26 mouse cellular contexts compared by ENCODE assay signal in genomic region chr1:131945674-131946440, GRCm38 (mm10). TPM values are rescaled to one million over a fixed set of nuclear protein-coding genes. Genes with fewer than 3 reads are reported as not detected.
A peak's percentile ranks its signal among the peaks of the same experiment; 100 is the strongest.
DNase-seq lines count a peak whose midpoint lies in the region; ATAC-seq and TF ChIP-seq lines count a peak whose summit lies in the region.
"Had no signal": no experiment of that assay in that cellular context is flagged by ENCODE, and none has a peak within 500 bp of the region (broad histone marks: within the 10 kb centered on the region; RNA-seq: fewer than 3 reads in every experiment).

No protein-coding gene starts in this region.

- peak in 1 of 2 experiments; percentile 56; a peak in 2 of 4 replicates for TF ChIP-seq POLR2A in MEL (IDR thresholded peaks at IDR 0.05; ENCODE audit: control insufficient read depth in 1 of 2, insufficient read depth in 1 of 2, low read depth in 1 of 2, low read length in 2 of 2, poor library complexity in 1 of 2)

- no peak for ATAC-seq in heart, postnatal 0 days (ENCODE audit: insufficient read depth, low read depth)
- ATAC-seq in liver, postnatal 0 days = no peak
- ATAC-seq in stomach, embryonic 15.5 days (ENCODE audit: insufficient read depth, low FRiP score, low read depth) = peak; percentile 37
- no peak for ATAC-seq in hindbrain, embryonic 11.5 days (ENCODE audit: low FRiP score)
- ATAC-seq: forebrain, embryonic 16.5 days; hindbrain, embryonic 16.5 days had no signal

- peak; percentile 30 for DNase-seq in heart, postnatal 0 days (ENCODE audit: low spot score)
- no peak for DNase-seq in heart, postnatal 14 days
- DNase-seq in liver, postnatal 0 days = no peak
- no peak for DNase-seq in liver
- peak; percentile 73 for DNase-seq in MEL (ENCODE audit: low read depth, low spot score)
- no peak for DNase-seq in hindbrain, embryonic 11.5 days (ENCODE audit: low spot score)
- DNase-seq in B cell, adult 2 months = no peak
- DNase-seq: adrenal gland, postnatal 25 days; cerebellum, adult 9-10 months; gastrocnemius, postnatal 10 days; heart, postnatal 4 days; kidney, adult 18-20 months; midbrain, embryonic 14.5 days; right cerebral cortex, postnatal 25 days; thymus, adult 2 months; thymus, postnatal 4 days had no signal

- no peaks in the 10 kb centered on the region for H3K4me1 ChIP-seq in heart, postnatal 0 days (ENCODE audit: control insufficient read depth, insufficient read depth)
- peaks cover 12% of the 10 kb centered on the region for H3K4me1 ChIP-seq in liver, postnatal 0 days (ENCODE audit: insufficient read depth)
- peaks cover 43 to 51% of the 10 kb centered on the region in 2 experiments for H3K4me1 ChIP-seq in MEL (ENCODE audit: control insufficient read depth in 1 of 2, insufficient read depth in 2 of 2, low read length in 2 of 2)
- peaks cover 9% of the 10 kb centered on the region; the same call in 1 of the 2 replicates for H3K4me1 ChIP-seq in stomach, embryonic 15.5 days
- no peaks in the 10 kb centered on the region for H3K4me1 ChIP-seq in hindbrain, embryonic 11.5 days (replicated peaks; ENCODE audit: control insufficient read depth, insufficient read depth, low read length)

- intact Hi-C loops in heart, postnatal 14 days (cut with DNase I) = no loop called here

- no peak for TF ChIP-seq CTCF in heart, postnatal 0 days (IDR thresholded peaks at IDR 0.05; ENCODE audit: low read depth)
- TF ChIP-seq CTCF in liver, postnatal 0 days (IDR thresholded peaks at IDR 0.05; ENCODE audit: low read depth) = no peak
- TF ChIP-seq CTCF in MEL (IDR thresholded peaks at IDR 0.05 in 2 of 3, conservative IDR thresholded peaks at IDR 0.05 in 1 of 3; ENCODE audit: control insufficient read depth in 1 of 3, insufficient read depth in 1 of 3, low read depth in 2 of 3, low read length in 3 of 3, poor library complexity in 1 of 3, severe bottlenecking in 1 of 3) = no peak

- no peaks in the 10 kb centered on the region for H3K9me3 ChIP-seq in heart, postnatal 0 days (replicated peaks; ENCODE audit: control insufficient read depth, low read length)
- no peaks in the 10 kb centered on the region for H3K9me3 ChIP-seq in liver, postnatal 0 days (ENCODE audit: low read length)
- H3K9me3 ChIP-seq in MEL (replicated peaks; ENCODE audit: insufficient read depth, low read length) = no peaks in the 10 kb centered on the region
- H3K9me3 ChIP-seq in stomach, embryonic 15.5 days = no peaks in the 10 kb centered on the region
- no peaks in the 10 kb centered on the region for H3K9me3 ChIP-seq in hindbrain, embryonic 11.5 days (ENCODE audit: control insufficient read depth, low read length)
- H3K9me3 ChIP-seq: forebrain, embryonic 10.5 days; heart, embryonic 12.5 days; neural tube, embryonic 12.5 days had no signal

- H3K9ac ChIP-seq in heart, postnatal 0 days (replicated peaks; ENCODE audit: low read depth, low read length) = no peak overlapping the region
- H3K9ac ChIP-seq in liver, postnatal 0 days (replicated peaks) = no peak overlapping the region
- H3K9ac ChIP-seq in MEL (ENCODE audit: control insufficient read depth, low read depth, low read length, poor library complexity, severe bottlenecking) = peak overlapping the region; percentile 66
- H3K9ac ChIP-seq in stomach, embryonic 15.5 days = no peak overlapping the region
- no peak overlapping the region for H3K9ac ChIP-seq in hindbrain, embryonic 11.5 days (ENCODE audit: low read depth, low read length)
- H3K9ac ChIP-seq: heart, embryonic 12.5 days; liver, embryonic 14.5 days; neural tube, embryonic 12.5 days had no signal

- H3K36me3 ChIP-seq in heart, postnatal 0 days (replicated peaks; ENCODE audit: control insufficient read depth, insufficient read depth, low read length) = no peaks in the 10 kb centered on the region
- no peaks in the 10 kb centered on the region for H3K36me3 ChIP-seq in liver, postnatal 0 days (replicated peaks; ENCODE audit: insufficient read depth, low read length)
- H3K36me3 ChIP-seq in MEL (ENCODE audit: control insufficient read depth in 1 of 2, insufficient read depth in 2 of 2, low read length in 2 of 2) = peaks cover 0 to 51% of the 10 kb centered on the region in 2 experiments; a peak in 2 of 4 replicates
- H3K36me3 ChIP-seq in stomach, embryonic 15.5 days = no peaks in the 10 kb centered on the region
- H3K36me3 ChIP-seq in hindbrain, embryonic 11.5 days (ENCODE audit: control insufficient read depth, insufficient read depth, low read length) = no peaks in the 10 kb centered on the region
- H3K36me3 ChIP-seq: forebrain, embryonic 10.5 days; heart, embryonic 12.5 days; neural tube, embryonic 12.5 days had no signal

- H3K4me3 ChIP-seq in heart, postnatal 0 days (ENCODE audit: low read depth, low read length) = no peak overlapping the region
- no peak overlapping the region for H3K4me3 ChIP-seq in liver, postnatal 0 days (ENCODE audit: low read depth, low read length)
- peak overlapping the region; percentile 13 to 35; a peak in 3 of 4 replicates for H3K4me3 ChIP-seq in MEL (ENCODE audit: control insufficient read depth in 1 of 2, insufficient read depth in 1 of 2, low read depth in 2 of 2, low read length in 2 of 2)
- no peak overlapping the region for H3K4me3 ChIP-seq in stomach, embryonic 15.5 days (replicated peaks)
- H3K4me3 ChIP-seq in hindbrain, embryonic 11.5 days (ENCODE audit: low read depth, low read length) = no peak overlapping the region
- H3K4me3 ChIP-seq: forebrain, embryonic 10.5 days; heart, embryonic 12.5 days; left cerebral cortex, adult 2 months; neural tube, embryonic 12.5 days had no signal

- no peak overlapping the region for H3K4me2 ChIP-seq in heart, postnatal 0 days (ENCODE audit: low read depth, low read length)
- no peak overlapping the region for H3K4me2 ChIP-seq in liver, postnatal 0 days (ENCODE audit: low read depth, low read length)
- no peak overlapping the region for H3K4me2 ChIP-seq in stomach, embryonic 15.5 days
- no peak overlapping the region for H3K4me2 ChIP-seq in hindbrain, embryonic 11.5 days (replicated peaks; ENCODE audit: low read depth, low read length)
- H3K4me2 ChIP-seq: heart, embryonic 12.5 days; neural tube, embryonic 12.5 days had no signal

- H3K27ac ChIP-seq in heart, postnatal 0 days (ENCODE audit: low read depth) = no peak overlapping the region
- peak overlapping the region; percentile 23 for H3K27ac ChIP-seq in liver, postnatal 0 days (ENCODE audit: low read depth)
- peak overlapping the region; percentile 97 for H3K27ac ChIP-seq in MEL (ENCODE audit: control insufficient read depth, low read depth, low read length)
- peak overlapping the region; percentile 49 for H3K27ac ChIP-seq in stomach, embryonic 15.5 days
- H3K27ac ChIP-seq in hindbrain, embryonic 11.5 days (ENCODE audit: low read depth, low read length) = no peak overlapping the region
- H3K27ac ChIP-seq: forebrain, embryonic 10.5 days; kidney, postnatal 0 days; left cerebral cortex, adult 2 months; liver, embryonic 14.5 days; neural tube, embryonic 12.5 days had no signal

- 58% methylated on average over 10 of the region's 10 CpGs for WGBS in heart, postnatal 0 days
- WGBS in liver, postnatal 0 days (ENCODE audit: insufficient replicate concordance) = 30% methylated on average over 10 of the region's 10 CpGs
- 46% methylated on average over 10 of the region's 10 CpGs for WGBS in stomach, embryonic 15.5 days
- WGBS in hindbrain, embryonic 11.5 days = 71% methylated on average over 10 of the region's 10 CpGs

- TF ChIP-seq RAD21 in MEL (IDR thresholded peaks at IDR 0.05; ENCODE audit: low read depth, low read length) = no peak

- H3K79me2 ChIP-seq in MEL (ENCODE audit: control insufficient read depth, insufficient read depth, low read length, poor library complexity) = no peaks in the 10 kb centered on the region

- no peak for TF ChIP-seq EP300 in heart, postnatal 0 days (IDR thresholded peaks at IDR 0.05; ENCODE audit: low read depth)
- no peak for TF ChIP-seq EP300 in liver, postnatal 0 days (IDR thresholded peaks at IDR 0.05; ENCODE audit: low read depth)
- peak in 1 of 2 experiments; percentile 56; a peak in 2 of 4 replicates for TF ChIP-seq EP300 in MEL (IDR thresholded peaks at IDR 0.05; ENCODE audit: low read depth in 1 of 2, low read length in 2 of 2)

- H3K27me3 ChIP-seq in heart, postnatal 0 days (ENCODE audit: control insufficient read depth, insufficient read depth, low read length) = no peaks in the 10 kb centered on the region
- H3K27me3 ChIP-seq in liver, postnatal 0 days (ENCODE audit: insufficient read depth, low read length) = no peaks in the 10 kb centered on the region
- H3K27me3 ChIP-seq in MEL (ENCODE audit: control insufficient read depth in 1 of 2, insufficient read depth in 2 of 2, low read length in 2 of 2) = no peaks in the 10 kb centered on the region
- H3K27me3 ChIP-seq in stomach, embryonic 15.5 days (replicated peaks) = no peaks in the 10 kb centered on the region
- H3K27me3 ChIP-seq in hindbrain, embryonic 11.5 days (ENCODE audit: control insufficient read depth, insufficient read depth, low read length) = no peaks in the 10 kb centered on the region
- H3K27me3 ChIP-seq: CH12.LX; heart, embryonic 12.5 days; neural tube, embryonic 12.5 days had no signal

TF ChIP-seq in MEL, 35 proteins besides CTCF, POLR2A, EP300 and RAD21 (continues in another document):
- no peak for TF ChIP-seq UBTF (IDR thresholded peaks at IDR 0.05; ENCODE audit: borderline replicate concordance, insufficient read depth, low read depth, low read length)

RNA-seq across cellular contexts. Expression of gene Slc45a3, which starts 16.9 kb away (rescaled TPM):
- 9.5 and 23.6 TPM in 2 replicates for total RNA-seq in heart, postnatal 0 days (2014; rRNA removed; ENCODE audit: low replicate concordance)
- 2.6 and 2.8 TPM in 2 replicates for polyA plus RNA-seq in heart, postnatal 0 days (2015; fragmentation: Nextera tagmentation; extraction: Ambion mirVana)
- total RNA-seq in heart, postnatal 14 days (2021) = 1 to 10 TPM; 6.1 to 8.2 TPM
- polyA plus RNA-seq in liver, postnatal 0 days (2015; fragmentation: Nextera tagmentation; extraction: Ambion mirVana) = 4.3 and 6.0 TPM in 2 replicates
- total RNA-seq in MEL (2012; rRNA removed) = 34.1 and 40.7 TPM in 2 replicates
- 10 to 100 TPM in 1 of 2 experiments, not detected in 1; 15.6 TPM for polyA plus RNA-seq in MEL (2012; ENCODE audit: insufficient read depth in 1 of 2, insufficient read length in 2 of 2, low read depth in 1 of 2, low replicate concordance in 2 of 2, missing spikeins in 1 of 2)
- 5.5 and 6.0 TPM in 2 replicates for polyA plus RNA-seq in stomach, embryonic 15.5 days (2015; fragmentation: Nextera tagmentation; extraction: Ambion mirVana)
- polyA plus RNA-seq in hindbrain, embryonic 11.5 days (2014; fragmentation: Nextera tagmentation; extraction: Ambion mirVana) = 7.5 and 8.4 TPM in 2 replicates

RNA-seq across cellular contexts. Expression of gene Nucks1, which starts 35.5 kb away (rescaled TPM):
- total RNA-seq in heart, postnatal 0 days (2014; rRNA removed; ENCODE audit: low replicate concordance) = 58.2 and 73.2 TPM in 2 replicates
- 24.6 and 27.0 TPM in 2 replicates for polyA plus RNA-seq in heart, postnatal 0 days (2015; fragmentation: Nextera tagmentation; extraction: Ambion mirVana)
- 10 to 100 TPM; 60.8 to 63.9 TPM for total RNA-seq in heart, postnatal 14 days (2021)
- 24.2 and 26.9 TPM in 2 replicates for polyA plus RNA-seq in liver, postnatal 0 days (2015; fragmentation: Nextera tagmentation; extraction: Ambion mirVana)
- 113 and 121 TPM in 2 replicates for total RNA-seq in MEL (2012; rRNA removed)
- polyA plus RNA-seq in MEL (2012; ENCODE audit: insufficient read depth in 1 of 2, insufficient read length in 2 of 2, low read depth in 1 of 2, low replicate concordance in 2 of 2, missing spikeins in 1 of 2) = 10 to 100 TPM; 53.7 to 84.0 TPM
- polyA plus RNA-seq in stomach, embryonic 15.5 days (2015; fragmentation: Nextera tagmentation; extraction: Ambion mirVana) = 65.0 and 71.6 TPM in 2 replicates
- polyA plus RNA-seq in hindbrain, embryonic 11.5 days (2014; fragmentation: Nextera tagmentation; extraction: Ambion mirVana) = 53.3 and 66.1 TPM in 2 replicates

Comparison
In these comparisons a context has a peak if more than half of its experiments do, and no peak if none do; other contexts are left out.
1. DNase-seq: peak in heart, postnatal 0 days (single experiment) and MEL (single experiment); none in heart, postnatal 14 days (0 of 2), liver, postnatal 0 days (single experiment), liver (single experiment), hindbrain, embryonic 11.5 days (single experiment) and B cell, adult 2 months (0 of 2).
2. H3K27ac ChIP-seq: peak in liver, postnatal 0 days (single experiment), MEL (single experiment) and stomach, embryonic 15.5 days (single experiment); none in heart, postnatal 0 days (single experiment) and hindbrain, embryonic 11.5 days (single experiment).
3. H3K4me3 ChIP-seq: peak in MEL (2 of 2); none in heart, postnatal 0 days (single experiment), liver, postnatal 0 days (single experiment), stomach, embryonic 15.5 days (single experiment) and hindbrain, embryonic 11.5 days (single experiment).